Mouse (Mus musculus) midbrain, embryonic 10.5 days (tissue): ENCODE measurements around the gene Dpm3. TPM values are rescaled to one million over a fixed set of nuclear protein-coding genes. Genes with fewer than 3 reads are reported as not detected.

Experiments used
- DNase-seq: peaks from one replicate; pipeline ENCODE4 v3.0.0-alpha.2; 2017; ENCODE audit warnings: low spot score
- H3K27ac ChIP-seq: fragments of 300-500 bp; sonication (generic); replicated peaks from 2 replicates; pipeline ENCODE4 v1.5.1; 2016; ENCODE audit warnings: mild to moderate bottlenecking
- H3K27me3 ChIP-seq: fragments of 300-500 bp; sonication (generic); 2 replicates; pipeline ENCODE4 v1.6.1; 2016; ENCODE audit warnings: low read depth, mild to moderate bottlenecking; ENCODE audit not compliant: poor library complexity, severe bottlenecking
- H3K36me3 ChIP-seq: fragments of 300-500 bp; sonication (generic); 2 replicates; pipeline ENCODE4 v1.6.1; 2016; ENCODE audit warnings: mild to moderate bottlenecking, moderate library complexity
- H3K4me1 ChIP-seq: fragments of 300-500 bp; sonication (generic); 2 replicates; pipeline ENCODE4 v1.6.1; 2016
- H3K4me3 ChIP-seq: fragments of 300-500 bp; sonication (generic); 2 replicates; pipeline ENCODE4 v1.5.1; 2016; ENCODE audit warnings: mild to moderate bottlenecking, moderate library complexity
- H3K9me3 ChIP-seq: fragments of 300-500 bp; sonication (generic); replicated peaks from 2 replicates; pipeline ENCODE4 v1.6.1; 2016; ENCODE audit warnings: mild to moderate bottlenecking
- WGBS: fragments of 180-500 bp; shearing (Covaris S2); methylation state at CpG from one replicate; pipeline ENCODE4 v1.1.7; 2016; 5-methylcytosine and 5-hydroxymethylcytosine counted together
- polyA plus RNA-seq: library from polyadenylated mRNA; unstranded; fragments of >200 nt; fragmentation: Nextera tagmentation; extraction: Ambion mirVana; gene quantifications from 2 replicates; pipeline ENCODE4 v1.2.1, GENCODE M21; 2016

Dpm3 gene
- polyA plus RNA-seq, 1 experiment from 2014 or later = 94.9 TPM

DNA sequence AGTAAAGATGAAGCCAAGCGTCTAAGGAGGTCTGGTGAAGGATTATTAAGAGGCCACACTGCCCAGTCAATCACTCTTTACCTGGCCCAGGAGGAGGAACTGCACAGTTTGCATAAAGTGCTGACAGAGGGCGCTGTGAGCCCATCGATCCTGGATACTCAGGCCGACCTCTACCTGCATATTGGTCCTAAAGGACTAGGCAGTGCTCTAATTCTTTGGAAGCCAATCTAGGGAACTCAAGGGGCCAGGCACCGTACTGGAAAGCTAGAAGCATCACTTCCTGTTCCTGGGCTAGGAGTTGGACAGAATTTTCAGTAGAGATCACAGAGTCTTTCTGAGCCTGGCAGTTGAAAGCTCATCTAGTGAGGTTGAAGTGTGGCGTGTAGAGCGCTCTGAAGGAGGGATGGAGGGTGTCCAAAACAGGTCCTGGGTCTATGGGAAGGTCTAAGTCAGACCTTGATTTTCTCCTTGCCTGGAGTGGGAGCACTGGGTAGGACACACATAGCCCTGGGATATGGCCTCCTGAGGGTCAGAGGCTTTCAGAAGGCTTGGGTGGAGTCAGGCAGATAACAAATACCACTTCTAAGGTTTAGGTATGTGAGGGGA, 8.6 kb upstream of the Dpm3 start:
- Histone ChIP-seq H3K9me3 (no peaks in the 10 kb centered on the region), H3K36me3 (peaks cover 24% of the 10 kb centered on the region), H3K27me3 (peaks cover 35% of the 10 kb centered on the region), H3K4me1 (peaks cover 51% of the 10 kb centered on the region), H3K27ac (peak overlapping the region; percentile 35; the same call in 1 of the 2 replicates), H3K4me3 (no peak overlapping the region)
- DNase-seq = peak; percentile 28
- 22% methylated on average over 7 of the region's 7 CpGs for WGBS

DNA sequence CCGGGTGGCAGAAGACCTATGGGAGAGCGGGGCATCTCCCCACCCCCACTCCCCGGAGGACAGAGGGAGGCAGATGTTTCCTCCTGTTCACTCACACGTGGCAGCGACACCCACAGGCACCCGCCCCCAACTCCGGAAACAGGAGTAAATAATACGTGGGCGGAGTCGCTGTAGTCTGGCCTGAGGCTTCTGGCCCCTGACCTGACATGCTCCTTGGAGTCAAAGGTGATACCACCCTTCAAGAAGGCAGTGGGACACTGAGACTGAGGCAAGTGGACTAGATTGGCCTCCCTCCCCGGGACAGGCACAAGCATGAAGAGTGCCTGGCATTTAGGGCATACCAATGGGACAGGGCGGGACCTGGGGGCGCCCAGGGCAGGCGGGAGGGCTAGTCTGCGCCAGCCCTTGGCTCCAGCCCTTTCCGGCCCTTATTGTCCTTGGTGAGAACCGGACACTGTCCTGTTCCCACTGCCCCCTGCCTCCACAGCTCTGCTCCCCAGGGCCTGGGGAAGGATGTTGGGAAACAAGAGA, 7.7 kb upstream of the Dpm3 start:
- DNase-seq = peak; percentile 51
- Histone ChIP-seq H3K27ac (peak overlapping the region; percentile 35; the same call in 1 of the 2 replicates), H3K36me3 (peaks cover 24% of the 10 kb centered on the region), H3K4me1 (peaks cover 42% of the 10 kb centered on the region), H3K9me3 (no peaks in the 10 kb centered on the region), H3K4me3 (peak overlapping the region; percentile 34), H3K27me3 (peaks cover 30% of the 10 kb centered on the region)
- 6% methylated on average over 17 of the region's 17 CpGs for WGBS

DNA sequence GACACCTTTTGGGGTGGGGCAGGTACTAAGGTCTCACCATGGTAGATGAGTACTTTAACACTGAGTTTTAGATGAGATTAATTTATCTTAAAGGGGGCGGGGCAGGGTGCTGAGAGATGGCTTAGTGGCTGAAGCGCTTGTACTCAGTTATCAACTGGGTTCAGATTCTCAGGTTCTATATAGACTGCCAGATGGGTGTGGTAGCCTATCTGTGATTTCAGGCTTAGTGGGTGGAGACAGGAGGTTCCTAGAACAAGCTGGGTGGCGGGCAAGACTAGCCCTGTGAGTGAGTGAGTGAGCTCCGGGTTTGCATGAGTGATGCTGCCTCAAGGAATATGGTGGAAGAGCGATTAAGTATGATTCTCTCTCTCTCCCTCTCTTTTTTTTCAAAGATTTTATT, 4.2 kb upstream of the Dpm3 start:
- no peak for DNase-seq
- H3K4me3 ChIP-seq = no peak overlapping the region
- no peaks in the 10 kb centered on the region for H3K9me3 ChIP-seq
- no peaks in the 10 kb centered on the region for H3K36me3 ChIP-seq
- 87% methylated on average over 5 of the region's 5 CpGs for WGBS
- H3K27ac ChIP-seq = no peak overlapping the region
- H3K27me3 ChIP-seq = peaks cover 39% of the 10 kb centered on the region
- H3K4me1 ChIP-seq = peaks cover 24% of the 10 kb centered on the region

DNA sequence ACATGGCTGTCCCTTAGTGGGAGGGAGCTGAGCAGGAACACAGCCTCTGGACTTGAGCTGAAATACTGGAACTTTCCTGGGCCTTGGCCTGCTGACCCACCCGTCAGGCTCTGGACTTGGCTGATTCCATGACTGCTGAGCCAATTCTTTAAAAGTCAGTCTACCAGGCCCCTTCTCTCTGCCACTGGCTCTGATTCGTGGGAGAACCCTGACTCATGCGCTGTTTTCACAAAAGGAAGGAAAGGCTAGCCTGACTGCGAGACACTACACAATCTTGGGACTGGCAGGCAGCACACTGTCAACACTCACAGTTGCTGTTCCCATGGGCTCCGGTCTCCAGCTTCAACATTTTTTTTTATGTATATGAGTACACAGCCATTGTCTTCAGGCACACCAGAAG, 3.0 kb upstream of the Dpm3 start:
- no peaks in the 10 kb centered on the region for H3K9me3 ChIP-seq
- H3K27ac ChIP-seq = no peak overlapping the region
- H3K36me3 ChIP-seq = no peaks in the 10 kb centered on the region
- 83% methylated on average over 5 of the region's 5 CpGs for WGBS
- DNase-seq = no peak
- no peak overlapping the region for H3K4me3 ChIP-seq
- peaks cover 35% of the 10 kb centered on the region for H3K27me3 ChIP-seq
- peaks cover 20% of the 10 kb centered on the region for H3K4me1 ChIP-seq

DNA sequence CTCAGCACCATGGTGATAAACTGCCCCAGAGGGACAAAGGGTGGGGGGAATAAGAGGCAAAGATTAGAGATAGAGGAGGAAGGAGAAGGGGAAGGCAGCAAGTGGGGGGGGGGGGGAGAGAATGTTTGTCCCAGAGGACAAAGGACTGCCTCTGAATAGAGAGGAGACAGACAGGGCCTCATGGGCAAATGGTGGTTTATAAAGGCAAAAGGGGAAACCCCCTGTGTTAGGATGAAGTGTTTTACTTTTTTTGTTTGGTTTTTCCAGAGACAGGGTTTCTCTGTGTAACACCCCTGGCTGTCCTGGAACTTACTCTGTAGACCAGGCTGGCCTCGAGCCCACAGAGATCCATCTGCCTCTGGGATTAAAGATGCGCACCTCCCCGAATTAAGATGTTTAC, 1.1 kb downstream of the Dpm3 start:
- peaks cover 8% of the 10 kb centered on the region for H3K4me1 ChIP-seq
- no peak overlapping the region for H3K4me3 ChIP-seq
- 72% methylated on average over 3 of the region's 3 CpGs for WGBS
- H3K9me3 ChIP-seq = no peaks in the 10 kb centered on the region
- no peak for DNase-seq
- H3K36me3 ChIP-seq = no peaks in the 10 kb centered on the region
- peaks cover 15% of the 10 kb centered on the region for H3K27me3 ChIP-seq
- H3K27ac ChIP-seq = no peak overlapping the region

DNA sequence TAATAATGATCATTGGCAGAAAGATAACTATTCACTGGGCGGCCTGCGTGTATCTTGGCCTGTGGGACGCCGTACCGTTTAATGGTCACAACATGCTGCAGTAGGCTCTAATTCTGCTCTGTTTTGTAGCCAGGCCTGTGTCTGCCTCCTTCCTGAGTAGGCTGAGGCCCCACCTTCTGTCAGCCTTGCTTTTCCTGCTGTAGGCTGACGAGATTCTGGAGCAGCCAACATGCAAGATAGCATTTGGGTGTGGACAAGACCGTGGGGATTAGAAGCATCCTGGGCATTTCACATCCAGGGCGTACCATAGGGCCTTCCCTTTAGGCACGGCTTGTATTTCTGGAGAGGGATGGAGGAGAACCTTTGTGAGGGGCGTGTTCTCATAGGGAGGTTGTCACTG, 3.3 kb downstream of the Dpm3 start:
- peaks cover 20% of the 10 kb centered on the region for H3K4me1 ChIP-seq
- no peaks in the 10 kb centered on the region for H3K36me3 ChIP-seq
- 78% methylated on average over 10 of the region's 10 CpGs for WGBS
- H3K27me3 ChIP-seq = peaks cover 15% of the 10 kb centered on the region
- no peak overlapping the region for H3K4me3 ChIP-seq
- no peak for DNase-seq
- no peaks in the 10 kb centered on the region for H3K9me3 ChIP-seq
- no peak overlapping the region for H3K27ac ChIP-seq

DNA sequence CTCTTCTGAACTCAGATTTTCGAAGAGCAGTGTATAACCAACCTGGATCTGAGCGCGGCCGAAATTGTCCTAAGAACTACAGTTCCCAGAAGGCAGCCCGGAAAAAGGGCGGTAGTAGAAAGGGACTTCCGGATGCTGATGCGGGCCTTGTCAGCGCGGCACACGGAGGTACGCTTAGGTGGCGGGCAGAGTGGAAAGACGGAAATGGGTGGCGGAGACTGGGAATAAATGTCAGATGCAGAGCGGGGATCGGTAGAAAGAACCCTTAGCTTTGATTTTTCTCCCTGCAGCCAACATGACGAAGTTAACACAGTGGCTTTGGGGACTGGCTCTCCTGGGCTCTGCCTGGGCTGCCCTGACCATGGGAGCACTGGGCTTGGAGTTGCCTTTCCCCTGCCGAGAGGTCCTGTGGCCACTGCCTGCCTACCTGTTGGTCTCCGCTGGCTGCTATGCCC, 7.3 kb downstream of the Dpm3 start:
- Histone ChIP-seq H3K9me3 (no peaks in the 10 kb centered on the region), H3K27me3 (peaks cover 29% of the 10 kb centered on the region), H3K36me3 (peaks cover 5% of the 10 kb centered on the region; the same call in 1 of the 2 replicates), H3K4me3 (peak overlapping the region; percentile 70), H3K27ac (peak overlapping the region; percentile 83), H3K4me1 (peaks cover 45% of the 10 kb centered on the region)
- under 1% methylated on average over 20 of the region's 20 CpGs for whole genome bisulfite sequencing
- peak; percentile 80 for DNase-seq

DNA sequence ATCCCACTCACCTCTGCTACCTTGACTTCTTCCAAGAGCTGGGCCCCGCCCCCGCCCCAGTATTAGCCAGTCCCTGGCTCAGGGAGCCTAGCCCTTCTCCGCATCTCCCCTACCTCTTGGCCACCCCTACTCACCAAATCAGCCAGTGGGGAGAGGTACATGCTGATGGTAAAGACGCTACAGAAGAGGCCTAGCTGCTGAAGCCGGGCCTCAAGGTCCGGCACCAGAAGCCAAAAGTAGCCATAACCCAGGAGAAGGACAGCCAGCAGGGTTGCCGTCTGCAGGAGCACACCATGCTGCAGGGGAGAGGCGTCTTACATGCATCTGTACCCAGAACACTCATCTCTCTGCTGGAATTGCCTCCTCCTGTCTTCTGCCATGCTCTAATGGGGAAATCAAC, 9.8 kb downstream of the Dpm3 start:
- WGBS = 51% methylated on average over 8 of the region's 8 CpGs
- Histone ChIP-seq H3K4me3 (peak overlapping the region; percentile 23; the same call in 1 of the 2 replicates), H3K27me3 (peaks cover 42% of the 10 kb centered on the region), H3K27ac (no peak overlapping the region), H3K4me1 (peaks cover 45% of the 10 kb centered on the region), H3K36me3 (peaks cover 5% of the 10 kb centered on the region; the same call in 1 of the 2 replicates), H3K9me3 (no peaks in the 10 kb centered on the region)
- DNase-seq = no peak

DNA sequence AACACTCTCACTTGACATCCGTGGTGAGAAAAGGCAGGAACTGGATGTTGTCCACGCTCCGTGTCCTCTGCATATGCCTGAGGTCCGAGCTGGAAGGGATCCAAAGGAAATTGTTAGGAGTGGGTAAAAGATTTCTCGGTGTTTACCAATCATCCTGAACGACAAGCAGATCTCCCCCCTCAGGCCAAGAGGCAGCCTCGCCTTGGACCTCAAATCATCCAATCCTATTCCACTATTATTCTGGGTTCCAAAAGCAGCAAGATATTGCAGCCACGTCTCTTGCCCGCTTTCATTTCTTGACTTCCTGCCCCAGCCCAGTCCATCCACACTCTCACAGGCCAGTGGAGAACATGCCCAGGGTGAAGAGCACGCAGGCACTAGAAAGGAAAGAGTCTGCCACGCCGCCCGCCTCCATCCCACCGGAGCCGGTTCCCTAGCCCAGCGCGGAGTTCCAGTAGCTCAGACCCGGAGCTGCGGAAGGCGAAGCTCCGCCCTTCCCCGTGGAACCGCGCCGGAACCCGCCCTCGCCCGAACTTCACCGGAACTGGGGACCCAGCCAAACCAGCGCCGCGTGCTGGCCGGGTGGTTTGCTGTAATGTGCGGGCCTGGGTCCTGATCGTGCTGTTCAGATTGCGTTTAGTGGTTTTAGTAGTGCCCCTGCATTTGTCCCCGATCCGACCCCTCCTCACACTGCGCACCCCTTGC, 11.0 kb downstream of the Dpm3 start, which contains the start of gene Slc50a1:
TSS of gene Slc50a1 (minus strand) at position 520 of the 705 bp plus-strand sequence.
- 6% methylated on average over 39 of the region's 39 CpGs for WGBS
- Histone ChIP-seq H3K4me1 (peaks cover 45% of the 10 kb centered on the region), H3K36me3 (peaks cover 5% of the 10 kb centered on the region; the same call in 1 of the 2 replicates), H3K4me3 (peak within 1 kb of the TSS; percentile 66), H3K27me3 (peaks cover 42% of the 10 kb centered on the region), H3K27ac (peak within 1 kb of the TSS; percentile 86), H3K9me3 (no peaks in the 10 kb centered on the region)
- DNase-seq = peak; percentile 78

DNA sequence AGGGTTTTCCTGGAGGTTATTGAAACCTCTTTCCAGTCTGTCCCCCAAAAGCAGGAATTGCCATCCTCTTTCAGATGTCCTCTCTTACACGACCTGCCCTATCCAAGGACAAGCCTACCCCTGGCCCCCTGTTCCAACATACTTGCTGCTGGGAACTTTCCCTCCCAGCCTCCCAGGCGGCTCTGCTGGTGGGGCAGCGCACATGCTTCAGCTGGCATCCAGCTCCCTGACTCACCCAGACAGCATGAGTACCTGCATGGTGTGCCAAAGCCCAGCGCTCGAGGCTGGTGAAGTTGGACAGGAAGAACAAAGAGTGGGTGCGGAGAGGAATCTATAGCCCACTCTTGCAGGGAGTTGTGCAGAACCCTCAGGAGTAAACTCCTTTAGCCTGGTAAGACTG, 11.7 kb downstream of the Dpm3 start:
- Histone ChIP-seq H3K27ac (peak overlapping the region; percentile 86), H3K4me1 (peaks cover 44% of the 10 kb centered on the region), H3K27me3 (peaks cover 46% of the 10 kb centered on the region), H3K36me3 (peaks cover 5% of the 10 kb centered on the region; the same call in 1 of the 2 replicates), H3K4me3 (peak overlapping the region; percentile 66), H3K9me3 (no peaks in the 10 kb centered on the region)
- 72% methylated on average over 6 of the region's 6 CpGs for WGBS
- no peak for DNase-seq

DNA sequence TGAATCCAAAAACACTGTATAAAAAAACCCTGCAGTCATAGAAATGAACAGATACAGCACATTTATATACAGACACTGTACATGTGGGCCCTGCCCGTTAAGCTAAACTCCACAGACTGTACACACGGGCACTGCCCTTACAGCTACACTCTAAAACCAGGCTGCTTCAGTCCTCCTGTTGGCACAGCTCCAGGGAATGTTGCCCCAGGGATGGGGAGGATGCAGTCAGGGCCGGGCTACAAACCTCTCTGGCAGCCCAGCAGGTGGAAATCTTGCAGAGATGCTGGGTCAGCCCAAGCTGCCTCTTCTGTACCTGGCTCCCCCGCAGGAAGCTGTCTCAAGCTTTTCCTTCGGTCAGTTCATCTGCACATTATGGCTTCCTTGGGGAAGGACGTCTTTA, 12.6 kb downstream of the Dpm3 start:
- no peak for DNase-seq
- Histone ChIP-seq H3K4me3 (no peak overlapping the region), H3K9me3 (no peaks in the 10 kb centered on the region), H3K27me3 (peaks cover 54% of the 10 kb centered on the region), H3K27ac (no peak overlapping the region; the same call in 1 of the 2 replicates), H3K4me1 (peaks cover 39% of the 10 kb centered on the region), H3K36me3 (peaks cover 5% of the 10 kb centered on the region; the same call in 1 of the 2 replicates)
- WGBS = 77% methylated on average over 6 of the region's 6 CpGs

DNA sequence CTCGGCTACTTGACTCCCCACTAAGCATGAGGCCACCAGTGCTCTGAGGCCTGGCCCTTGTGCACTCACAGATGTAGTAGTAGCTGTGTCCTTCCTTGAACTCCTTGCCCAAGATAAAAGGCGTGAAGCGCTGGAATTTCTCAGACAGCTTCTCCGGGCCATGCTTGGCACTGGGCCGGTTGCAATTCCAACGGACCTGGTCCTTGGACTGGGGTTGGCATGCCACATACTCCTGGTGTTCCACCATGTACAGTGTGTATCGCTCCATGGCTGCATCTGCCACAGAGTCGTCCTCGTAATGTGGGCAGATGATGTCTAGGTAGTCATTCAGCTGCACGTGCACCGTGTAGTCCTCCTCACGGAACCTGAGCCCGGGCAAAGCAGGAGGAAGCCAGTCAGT, 16.9 kb downstream of the Dpm3 start:
- Histone ChIP-seq H3K4me1 (peaks cover 33% of the 10 kb centered on the region), H3K4me3 (no peak overlapping the region), H3K27ac (no peak overlapping the region), H3K27me3 (peaks cover 73% of the 10 kb centered on the region), H3K9me3 (no peaks in the 10 kb centered on the region), H3K36me3 (no peaks in the 10 kb centered on the region)
- WGBS = 90% methylated on average over 13 of the region's 13 CpGs
- DNase-seq = no peak
